Mouse (Mus musculus) limb, embryonic 12.5 days (tissue): ENCODE measurements around the gene Fem1a. TPM values are rescaled to one million over a fixed set of nuclear protein-coding genes. Genes with fewer than 3 reads are reported as not detected.
"Not testable (repeated sequence)": the region's sequence is repeated elsewhere in the genome, so short reads cannot be mapped to it uniquely, and the experiment has no call there.

Experiments
- ATAC-seq: fragments of 200-750 bp; cut with Nextera tagmentation; 2 replicates; pipeline ENCODE4 v1.8.0; 2017; ENCODE audit warnings: low read depth, moderate TSS enrichment; ENCODE audit not compliant: insufficient number of reproducible peaks, insufficient read depth, low FRiP score, low TSS enrichment
- H3K27ac ChIP-seq: fragments of 300-500 bp; sonication (generic); 2 replicates; pipeline ENCODE4 v1.5.1; 2016; ENCODE audit warnings: mild to moderate bottlenecking, moderate library complexity
- H3K27me3 ChIP-seq: fragments of 300-500 bp; sonication (generic); 2 replicates; pipeline ENCODE4 v1.6.1; 2016; ENCODE audit warnings: mild to moderate bottlenecking, moderate library complexity
- H3K36me3 ChIP-seq: fragments of 300-500 bp; sonication (generic); 2 replicates; pipeline ENCODE4 v1.6.1; 2016; ENCODE audit warnings: mild to moderate bottlenecking, moderate library complexity
- H3K4me1 ChIP-seq: fragments of 300-500 bp; sonication (generic); replicated peaks from 2 replicates; pipeline ENCODE4 v1.6.1; 2016
- H3K4me2 ChIP-seq: fragments of 300-500 bp; sonication (generic); 2 replicates; pipeline ENCODE4 v1.6.1; 2016; ENCODE audit warnings: mild to moderate bottlenecking, moderate library complexity
- H3K4me3 ChIP-seq: fragments of 300-500 bp; sonication (generic); replicated peaks from 2 replicates; pipeline ENCODE4 v1.5.1; 2016; ENCODE audit warnings: mild to moderate bottlenecking
- H3K9ac ChIP-seq: fragments of 300-500 bp; sonication (generic); replicated peaks from 2 replicates; pipeline ENCODE4 v1.6.1; 2016; ENCODE audit warnings: mild to moderate bottlenecking, moderate library complexity
- H3K9me3 ChIP-seq: fragments of 300-500 bp; sonication (generic); 2 replicates; pipeline ENCODE4 v1.6.1; 2016; ENCODE audit warnings: mild to moderate bottlenecking, moderate library complexity
- WGBS: fragments of 180-500 bp; shearing (Covaris S2); methylation state at CpG from one replicate; pipeline ENCODE4 v1.1.7; 2016; 5-methylcytosine and 5-hydroxymethylcytosine counted together
- polyA plus RNA-seq: library from polyadenylated mRNA; unstranded; fragments of >200 nt; fragmentation: Nextera tagmentation; extraction: Ambion mirVana; gene quantifications from 2 replicates; pipeline ENCODE4 v1.2.1, GENCODE M21; 2016

Gene Fem1a
- polyA plus RNA-seq, 1 experiment from 2014 or later: 13.4 TPM

- H3K9me3 ChIP-seq: no peaks in the 10 kb centered on the region
- no peaks in the 10 kb centered on the region for H3K27me3 ChIP-seq
- no peak overlapping the region for H3K27ac ChIP-seq
- ATAC-seq: no peak
- 9% methylated on average over 58 of the region's 58 CpGs for WGBS
- H3K4me2 ChIP-seq: peak overlapping the region; percentile 96
- peak overlapping the region; percentile 72 for H3K4me3 ChIP-seq
- peaks cover 36% of the 10 kb centered on the region for H3K4me1 ChIP-seq
- peaks cover 46% of the 10 kb centered on the region for H3K36me3 ChIP-seq
- peak overlapping the region; percentile 65 for H3K9ac ChIP-seq
Measured at GRCm38 (mm10) chr17:56257181-56257894, 728 bp downstream of the Fem1a start.

GRCm38 (mm10) chr17:56258269-56258668, 1.7 kb downstream of the Fem1a start:
- H3K27ac ChIP-seq, H3K9me3 ChIP-seq, ATAC-seq, H3K9ac ChIP-seq, H3K27me3 ChIP-seq: not testable (repeated sequence)
- Histone ChIP-seq H3K4me1 (peaks cover 36% of the 10 kb centered on the region), H3K36me3 (peaks cover 55% of the 10 kb centered on the region), H3K4me2 (peak overlapping the region; percentile 96; the same call in 1 of the 2 replicates), H3K4me3 (0 out of 2 replicates have a peak overlapping the region, but pooled peaks have one; percentile 72)
- WGBS: 94% methylated on average over 19 of the region's 19 CpGs

- ATAC-seq, H3K4me3 ChIP-seq, H3K9me3 ChIP-seq, H3K27me3 ChIP-seq, H3K27ac ChIP-seq, H3K9ac ChIP-seq: not testable (repeated sequence)
- H3K4me2 ChIP-seq: 0 out of 2 replicates have a peak overlapping the region, but pooled peaks have one; percentile 96
- peaks cover 36% of the 10 kb centered on the region for H3K4me1 ChIP-seq
- WGBS: 72% methylated on average over 2 of the region's 2 CpGs
- peaks cover 55% of the 10 kb centered on the region for H3K36me3 ChIP-seq
Measured at GRCm38 (mm10) chr17:56258812-56259211, 2.2 kb downstream of the Fem1a start.

- Histone ChIP-seq H3K27ac (no peak overlapping the region), H3K4me2 (no peak overlapping the region), H3K27me3 (no peaks in the 10 kb centered on the region), H3K36me3 (peaks cover 55% of the 10 kb centered on the region), H3K4me1 (peaks cover 36% of the 10 kb centered on the region), H3K9ac (peak overlapping the region; percentile 14; the same call in 1 of the 2 replicates), H3K4me3 (no peak overlapping the region), H3K9me3 (no peaks in the 10 kb centered on the region)
- no peak for ATAC-seq
- WGBS: 90% methylated on average over 10 of the region's 10 CpGs
Measured at GRCm38 (mm10) chr17:56259301-56260037, 2.9 kb downstream of the Fem1a start.

GRCm38 (mm10) chr17:56261166-56261565, 4.6 kb downstream of the Fem1a start:
- peaks cover 36% of the 10 kb centered on the region for H3K4me1 ChIP-seq
- no peak overlapping the region for H3K4me2 ChIP-seq
- H3K4me3 ChIP-seq: no peak overlapping the region
- H3K27ac ChIP-seq: no peak overlapping the region
- H3K27me3 ChIP-seq: no peaks in the 10 kb centered on the region
- H3K9ac ChIP-seq: no peak overlapping the region
- no peaks in the 10 kb centered on the region for H3K9me3 ChIP-seq
- H3K36me3 ChIP-seq: peaks cover 63% of the 10 kb centered on the region
- WGBS: 76% methylated on average over 3 of the region's 3 CpGs
- ATAC-seq: no peak

GRCm38 (mm10) chr17:56262645-56263094, 6.1 kb downstream of the Fem1a start:
- H3K36me3 ChIP-seq: peaks cover 60% of the 10 kb centered on the region
- no peak overlapping the region for H3K4me2 ChIP-seq
- H3K9ac ChIP-seq: no peak overlapping the region
- H3K9me3 ChIP-seq: no peaks in the 10 kb centered on the region
- WGBS: 88% methylated on average over 3 of the region's 3 CpGs
- no peak overlapping the region for H3K27ac ChIP-seq
- no peak overlapping the region for H3K4me3 ChIP-seq
- H3K4me1 ChIP-seq: peaks cover 31% of the 10 kb centered on the region
- H3K27me3 ChIP-seq: no peaks in the 10 kb centered on the region
- no peak for ATAC-seq

GRCm38 (mm10) chr17:56264020-56264419, 7.4 kb downstream of the Fem1a start:
- Histone ChIP-seq H3K36me3 (peaks cover 49% of the 10 kb centered on the region), H3K27ac (no peak overlapping the region)

GRCm38 (mm10) chr17:56265011-56265410, 8.4 kb downstream of the Fem1a start:
- Histone ChIP-seq H3K9ac (no peak overlapping the region), H3K4me1 (peaks cover 15% of the 10 kb centered on the region), H3K4me2 (no peak overlapping the region), H3K36me3 (peaks cover 39% of the 10 kb centered on the region), H3K27me3 (no peaks in the 10 kb centered on the region), H3K27ac (no peak overlapping the region), H3K9me3 (no peaks in the 10 kb centered on the region), H3K4me3 (no peak overlapping the region)
- ATAC-seq: no peak
- WGBS: 92% methylated on average over 4 of the region's 4 CpGs

More at GRCm38 (mm10) chr17:56264020-56264419, 7.4 kb downstream of the Fem1a start:
- H3K4me1 ChIP-seq: peaks cover 18% of the 10 kb centered on the region; the same call in 1 of the 2 replicates
- no peaks in the 10 kb centered on the region for H3K9me3 ChIP-seq
- no peak overlapping the region for H3K4me3 ChIP-seq
- 19% methylated on average over 8 of the region's 8 CpGs for WGBS
- no peak overlapping the region for H3K4me2 ChIP-seq
- no peaks in the 10 kb centered on the region for H3K27me3 ChIP-seq
- no peak overlapping the region for H3K9ac ChIP-seq
- peak; percentile 68; the same call in 1 of the 2 replicates for ATAC-seq

GRCm38 (mm10) chr17:56265869-56266268, 9.3 kb downstream of the Fem1a start:
- H3K4me2 ChIP-seq: no peak overlapping the region
- no peak overlapping the region for H3K9ac ChIP-seq
- H3K36me3 ChIP-seq: peaks cover 37% of the 10 kb centered on the region
- H3K4me1 ChIP-seq: peaks cover 6% of the 10 kb centered on the region
- no peak overlapping the region for H3K27ac ChIP-seq
- ATAC-seq: no peak
- H3K9me3 ChIP-seq: no peaks in the 10 kb centered on the region
- no peak overlapping the region for H3K4me3 ChIP-seq
- H3K27me3 ChIP-seq: no peaks in the 10 kb centered on the region
- WGBS: 89% methylated on average over 3 of the region's 3 CpGs

- Histone ChIP-seq H3K9me3 (no peaks in the 10 kb centered on the region), H3K4me3 (no peak overlapping the region), H3K4me2 (no peak overlapping the region), H3K27ac (no peak overlapping the region), H3K36me3 (peaks cover 37% of the 10 kb centered on the region), H3K9ac (no peak overlapping the region), H3K27me3 (no peaks in the 10 kb centered on the region), H3K4me1 (peaks cover 6% of the 10 kb centered on the region)
- no peak for ATAC-seq
- WGBS: 59% methylated on average over 3 of the region's 3 CpGs
Measured at GRCm38 (mm10) chr17:56266271-56266670, 9.7 kb downstream of the Fem1a start.

- H3K9ac ChIP-seq: peak overlapping the region; percentile 42; the same call in 1 of the 2 replicates
- peaks cover 42% of the 10 kb centered on the region for H3K36me3 ChIP-seq
- no peaks in the 10 kb centered on the region for H3K9me3 ChIP-seq
- H3K4me1 ChIP-seq: peaks cover 6% of the 10 kb centered on the region
- peak overlapping the region; percentile 67 for H3K4me2 ChIP-seq
- WGBS: 26% methylated on average over 12 of the region's 12 CpGs
- H3K4me3 ChIP-seq: peak overlapping the region; percentile 39
- H3K27ac ChIP-seq: peak overlapping the region; percentile 72
- H3K27me3 ChIP-seq: no peaks in the 10 kb centered on the region
- peak; percentile 78 for ATAC-seq
Measured at GRCm38 (mm10) chr17:56269153-56269630, 12.6 kb downstream of the Fem1a start.
